1 mouse cellular context compared by ENCODE assay signal in the genomic region with DNA sequence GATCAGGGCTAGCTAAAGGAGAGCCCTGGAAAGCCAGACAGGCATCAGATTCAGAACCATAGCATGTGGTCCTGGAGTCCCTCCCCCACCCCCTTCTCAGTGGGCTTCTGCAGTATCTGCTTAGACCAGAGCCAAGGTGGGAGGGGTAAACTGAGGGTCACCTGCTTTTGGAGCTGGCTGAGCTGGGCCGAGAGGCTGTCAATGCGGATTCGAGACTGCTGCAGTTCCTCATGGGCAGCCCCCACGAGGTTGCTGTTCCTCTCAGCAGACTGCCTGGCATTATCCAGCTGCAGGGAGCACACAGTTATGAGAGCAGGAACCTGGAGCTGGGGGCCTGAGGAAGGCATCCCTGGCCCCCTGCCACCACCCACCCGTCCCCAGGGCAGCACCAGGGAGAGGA.
TF ChIP-seq lines count a peak whose summit lies in the region.

No protein-coding gene starts in this region.

TF ChIP-seq in myocyte, 11 proteins besides CTCF, POLR2A, EP300 and RAD21 (continued from another document):
- TF ChIP-seq CEBPB (IDR thresholded peaks at IDR 0.05; ENCODE audit: insufficient read depth, poor library complexity, severe bottlenecking) = no peak
